Mouse (Mus musculus): ENCODE results near the gene Shtn1. TPM values are rescaled to one million over a fixed set of nuclear protein-coding genes. Genes with fewer than 3 reads are reported as not detected.

Gene Shtn1
- total RNA-seq, 2 experiments from 2014 or later: 21.7 to 22.9 TPM

GRCm38 (mm10) chr19:59067652-59068051 lies 8.2 kb downstream of the Shtn1 start:
- no peak for TF ChIP-seq CTCF (conservative IDR thresholded peaks at IDR 0.05)
- H3K27ac ChIP-seq: no peak overlapping the region
- no peak overlapping the region for H3K4me3 ChIP-seq
- no peak for DNase-seq (ENCODE audit: low spot score in 2 of 2)

- no peak overlapping the region for H3K4me3 ChIP-seq
- DNase-seq (ENCODE audit: low spot score in 2 of 2): no peak
- 0 out of 2 replicates have a peak overlapping the region, but pooled peaks have one; percentile 54 for H3K27ac ChIP-seq
- no peak for TF ChIP-seq CTCF (conservative IDR thresholded peaks at IDR 0.05)
Observed at GRCm38 (mm10) chr19:59066670-59067069, 9.2 kb downstream of the Shtn1 start.

GRCm38 (mm10) chr19:59066115-59066514 lies 9.8 kb downstream of the Shtn1 start:
- H3K4me3 ChIP-seq: no peak overlapping the region
- TF ChIP-seq CTCF (conservative IDR thresholded peaks at IDR 0.05): no peak
- no peak for DNase-seq (ENCODE audit: low spot score in 2 of 2)
- peak overlapping the region; percentile 54 for H3K27ac ChIP-seq

- no peak for TF ChIP-seq CTCF (conservative IDR thresholded peaks at IDR 0.05)
- no peak for DNase-seq (ENCODE audit: low spot score in 2 of 2)
- H3K27ac ChIP-seq: no peak overlapping the region
- no peak overlapping the region for H3K4me3 ChIP-seq
Observed at GRCm38 (mm10) chr19:59064616-59065015, 11.3 kb downstream of the Shtn1 start.

DNA sequence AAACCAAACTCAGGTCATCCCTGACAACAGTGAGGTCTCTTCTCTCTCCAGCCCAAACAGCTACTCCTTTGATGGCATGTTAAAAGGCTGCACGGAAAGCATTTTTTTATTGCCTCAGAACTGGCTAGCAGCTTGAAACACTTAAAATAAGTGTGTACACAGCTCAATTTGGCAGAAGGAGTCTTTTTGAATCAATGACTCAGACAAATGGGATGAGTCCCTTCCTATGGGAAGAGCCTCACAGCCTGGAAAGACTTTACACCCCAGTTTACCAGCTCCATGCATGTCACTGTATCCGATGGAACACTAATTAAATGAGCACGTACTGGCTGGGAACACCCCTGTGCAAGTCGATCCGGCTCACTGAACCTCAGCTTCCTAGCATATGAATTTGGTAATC lies 12.3 kb downstream of the Shtn1 start:
- DNase-seq (ENCODE audit: low spot score in 2 of 2): no peak
- no peak for TF ChIP-seq CTCF (conservative IDR thresholded peaks at IDR 0.05)
- no peak overlapping the region for H3K27ac ChIP-seq

DNA sequence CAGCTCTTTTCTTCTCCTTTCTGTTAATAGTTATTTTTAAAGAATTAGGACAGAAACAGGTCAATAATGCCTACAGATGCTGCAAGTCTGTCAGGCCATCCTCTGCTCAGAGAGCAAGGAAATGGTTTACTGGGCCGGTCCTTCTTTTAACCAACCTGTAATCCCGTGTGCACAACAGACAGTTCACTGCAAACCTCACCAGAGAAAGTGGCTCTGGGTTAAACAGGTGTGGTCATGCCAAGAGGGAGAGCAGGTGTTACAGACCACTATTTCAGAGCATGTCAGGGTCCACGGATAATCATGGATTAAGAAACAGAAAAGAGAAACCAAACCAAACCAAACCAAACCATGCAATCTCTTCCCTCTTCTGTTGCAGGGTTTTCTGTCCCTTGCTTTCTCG lies 17.8 kb downstream of the Shtn1 start:
- no peak for DNase-seq (ENCODE audit: low spot score in 2 of 2)
- Histone ChIP-seq H3K4me3 (no peak overlapping the region), H3K27ac (no peak overlapping the region)
- TF ChIP-seq CTCF (conservative IDR thresholded peaks at IDR 0.05): no peak

More for the DNA sequence above, 12.3 kb downstream of the Shtn1 start:
- no peak overlapping the region for H3K4me3 ChIP-seq

GRCm38 (mm10) chr19:59057366-59057765 lies 18.5 kb downstream of the Shtn1 start:
- Histone ChIP-seq H3K4me3 (no peak overlapping the region), H3K27ac (no peak overlapping the region)
- TF ChIP-seq CTCF (conservative IDR thresholded peaks at IDR 0.05): no peak
- DNase-seq (ENCODE audit: low spot score in 2 of 2): no peak

DNA sequence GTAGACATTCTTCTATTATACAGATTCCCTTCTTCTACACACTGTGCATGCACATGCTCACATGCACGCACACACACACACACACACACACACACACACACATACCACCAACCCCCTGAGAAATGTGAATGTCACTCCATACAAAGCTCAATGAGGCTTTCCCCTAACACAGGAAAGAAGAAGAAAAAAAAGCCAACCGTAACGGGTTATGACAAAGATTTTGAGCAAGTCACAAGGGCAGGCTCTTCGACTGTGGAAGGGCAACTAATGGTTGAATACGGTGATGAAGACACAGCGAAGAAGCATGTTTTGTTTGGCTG lies 21.3 kb downstream of the Shtn1 start:
- Histone ChIP-seq H3K27ac (no peak overlapping the region), H3K4me3 (no peak overlapping the region)
- no peak for DNase-seq (ENCODE audit: low spot score in 2 of 2)
- no peak for TF ChIP-seq CTCF (conservative IDR thresholded peaks at IDR 0.05)

DNA sequence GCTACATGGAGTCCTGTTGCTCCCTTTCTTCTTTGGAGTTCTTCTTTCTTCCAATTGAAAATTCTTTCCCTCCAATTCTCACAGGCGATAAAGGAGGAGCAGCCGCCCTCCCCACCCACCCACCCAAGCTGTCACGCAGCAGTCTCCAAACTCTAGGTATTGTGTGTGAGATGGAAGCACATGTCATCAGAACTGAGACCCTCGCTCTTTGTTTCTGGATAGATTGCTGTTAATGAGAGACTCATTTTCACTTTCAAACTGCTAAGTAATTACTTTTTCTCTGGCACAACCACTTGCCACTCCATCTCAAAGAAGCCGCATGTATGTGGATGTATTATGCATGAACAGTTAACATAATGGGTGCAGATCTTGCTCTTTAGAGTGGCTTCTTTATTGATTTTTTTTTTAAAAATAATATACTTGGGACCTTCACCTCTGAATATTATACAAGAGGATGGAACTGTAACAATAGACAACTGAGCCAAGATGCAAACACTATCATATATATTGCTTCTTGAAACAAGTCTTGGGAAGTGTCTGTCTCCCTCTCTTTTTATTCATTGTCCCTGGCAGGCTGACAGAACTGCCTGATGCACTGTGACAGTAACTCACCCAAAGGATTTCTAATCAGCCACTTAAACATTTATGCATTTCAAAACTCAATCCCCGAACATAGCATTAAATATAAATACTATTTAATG lies 21.8 kb downstream of the Shtn1 start:
- Histone ChIP-seq H3K4me3 (no peak overlapping the region), H3K27ac (peak overlapping the region; percentile 82)
- TF ChIP-seq CTCF (conservative IDR thresholded peaks at IDR 0.05): no peak
- no peak for DNase-seq (ENCODE audit: low spot score in 2 of 2)

- TF ChIP-seq CTCF (conservative IDR thresholded peaks at IDR 0.05): no peak
- DNase-seq (ENCODE audit: low spot score in 2 of 2): peak in 1 of 2 experiments; percentile 39
- Histone ChIP-seq H3K4me3 (no peak overlapping the region), H3K27ac (peak overlapping the region; percentile 82)
Observed at GRCm38 (mm10) chr19:59052783-59053490, 23.0 kb downstream of the Shtn1 start.

GRCm38 (mm10) chr19:59052053-59052452 lies 23.8 kb downstream of the Shtn1 start:
- TF ChIP-seq CTCF (conservative IDR thresholded peaks at IDR 0.05): no peak
- no peak for DNase-seq (ENCODE audit: low spot score in 2 of 2)
- H3K27ac ChIP-seq: peak overlapping the region; percentile 82
- no peak overlapping the region for H3K4me3 ChIP-seq

DNA sequence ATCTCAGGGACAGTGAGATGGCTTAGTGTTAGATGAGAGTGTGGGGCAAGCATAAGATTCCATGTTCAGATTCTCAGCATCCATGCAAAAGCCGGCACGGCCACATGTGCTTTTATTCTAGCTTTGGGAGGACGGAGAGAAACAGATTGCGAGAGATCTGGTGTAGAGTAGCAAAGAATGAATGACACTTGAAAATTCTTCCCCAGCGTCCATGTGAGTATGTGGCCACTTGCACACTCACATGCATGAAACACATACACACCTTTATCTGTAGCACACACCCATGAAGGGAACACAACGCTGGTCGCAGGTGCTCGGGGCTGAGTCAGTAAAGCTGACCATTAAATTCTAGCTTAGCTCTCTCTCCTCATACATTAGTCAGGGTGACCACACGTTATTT lies 24.3 kb downstream of the Shtn1 start:
- no peak for TF ChIP-seq CTCF (conservative IDR thresholded peaks at IDR 0.05)
- H3K27ac ChIP-seq: peak overlapping the region; percentile 82
- H3K4me3 ChIP-seq: no peak overlapping the region
- no peak for DNase-seq (ENCODE audit: low spot score in 2 of 2)

GRCm38 (mm10) chr19:59048852-59049251 lies 27.0 kb downstream of the Shtn1 start:
- no peak for DNase-seq (ENCODE audit: low spot score in 2 of 2)
- Histone ChIP-seq H3K4me3 (no peak overlapping the region), H3K27ac (peak overlapping the region; percentile 79)
- no peak for TF ChIP-seq CTCF (conservative IDR thresholded peaks at IDR 0.05)

GRCm38 (mm10) chr19:59047511-59047910 lies 28.4 kb downstream of the Shtn1 start:
- Histone ChIP-seq H3K4me3 (no peak overlapping the region), H3K27ac (peak overlapping the region; percentile 79)
- no peak for DNase-seq (ENCODE audit: low spot score in 2 of 2)
- TF ChIP-seq CTCF (conservative IDR thresholded peaks at IDR 0.05): no peak
